In genomic region chr3:96593790-96594560, GRCm38 (mm10) we compare ENCODE assay signal across 8 mouse cellular contexts. TPM values are rescaled to one million over a fixed set of nuclear protein-coding genes. Genes with fewer than 3 reads are reported as not detected.
DNase-seq lines count a peak whose midpoint lies in the region; ATAC-seq lines count a peak whose summit lies in the region.

Polr3gl (minus strand) TSS chr3:96594181.

- peak within 1 kb of the TSS; percentile 86 for H3K4me2 ChIP-seq in hindbrain, embryonic 12.5 days (replicated peaks)

- peaks cover 27% of the 10 kb centered on the region for H3K27me3 ChIP-seq in hindbrain, embryonic 12.5 days

- peak within 1 kb of the TSS; percentile 57 for H3K4me3 ChIP-seq in hindbrain, embryonic 12.5 days

- DNase-seq in Muller cell, postnatal 12 days (ENCODE audit: inconsistent ontology term) = peak; percentile 96
- peak; percentile 97 for DNase-seq in cerebellum, adult 9-11 months
- peak; percentile 91 to 93 for DNase-seq in frontal cortex, postnatal 10 days (ENCODE audit: low spot score in 2 of 2)
- DNase-seq in layer of hippocampus, postnatal 25 days (ENCODE audit: extremely low spot score in 1 of 2, low spot score in 1 of 2) = peak; percentile 86 to 90
- peak; percentile 96 for DNase-seq in lung, postnatal 25 days (ENCODE audit: low spot score)
- peak; percentile 91 for DNase-seq in retina, embryonic 14.5 days (ENCODE audit: low spot score)
- DNase-seq in thymus, postnatal 4 days = peak; percentile 96

- peak within 1 kb of the TSS; percentile 81 for H3K27ac ChIP-seq in hindbrain, embryonic 12.5 days

- H3K9ac ChIP-seq in hindbrain, embryonic 12.5 days = peak within 1 kb of the TSS; percentile 61

- WGBS in hindbrain, embryonic 12.5 days = under 1% methylated on average over 38 of the region's 38 CpGs

- no peaks in the 10 kb centered on the region for H3K36me3 ChIP-seq in hindbrain, embryonic 12.5 days

- peak; percentile 80 for ATAC-seq in hindbrain, embryonic 12.5 days (ENCODE audit: low FRiP score)

- H3K9me3 ChIP-seq in hindbrain, embryonic 12.5 days (replicated peaks) = no peaks in the 10 kb centered on the region

- H3K4me1 ChIP-seq in hindbrain, embryonic 12.5 days = peaks cover 43% of the 10 kb centered on the region

RNA-seq across cellular contexts. Expression of gene Polr3gl, which starts in this region (rescaled TPM):
- polyA plus RNA-seq in hindbrain, embryonic 12.5 days (2016; fragmentation: Nextera tagmentation; extraction: Ambion mirVana) = 40.0 and 42.3 TPM in 2 replicates
- 10 to 100 TPM; 23.8 to 29.7 TPM for total RNA-seq in layer of hippocampus, postnatal 25 days (2021)

Comparison
In these comparisons a context has a peak if more than half of its experiments do, and no peak if none do; other contexts are left out.
1. Peak in every context shown above with its lines: DNase-seq, ATAC-seq, H3K4me3 ChIP-seq and H3K27ac ChIP-seq.